Mouse (Mus musculus) forebrain, embryonic 11.5 days (tissue): ENCODE data around the gene Junb. TPM values are rescaled to one million over a fixed set of nuclear protein-coding genes. Genes with fewer than 3 reads are reported as not detected.
A peak's percentile ranks its signal among the peaks of the same experiment; 100 is the strongest.

Experiments used
- ATAC-seq: fragments of 200-750 bp; cut with Nextera tagmentation; replicated peaks from 2 replicates; pipeline ENCODE4 v1.8.0; 2017; ENCODE audit warnings: moderate TSS enrichment; ENCODE audit not compliant: low FRiP score
- DNase-seq: peaks from one replicate; pipeline ENCODE4 v3.0.0-alpha.2; 2017; ENCODE audit warnings: low spot score
- H3K27ac ChIP-seq: fragments of 300-500 bp; sonication (generic); 2 replicates; pipeline ENCODE4 v1.5.1; 2014; ENCODE audit warnings: low read depth, low read length
- H3K27me3 ChIP-seq: fragments of 300-500 bp; sonication (generic); 2 replicates; pipeline ENCODE4 v1.6.1; 2014; ENCODE audit warnings: mild to moderate bottlenecking, low read length, mixed read lengths; ENCODE audit not compliant: control insufficient read depth, insufficient read depth
- H3K36me3 ChIP-seq: fragments of 300-500 bp; sonication (generic); 2 replicates; pipeline ENCODE4 v1.6.1; 2014; ENCODE audit warnings: mild to moderate bottlenecking, low read length, moderate library complexity, mixed read lengths; ENCODE audit not compliant: control insufficient read depth, insufficient read depth
- H3K4me1 ChIP-seq: fragments of 300-500 bp; sonication (generic); replicated peaks from 2 replicates; pipeline ENCODE4 v1.6.1; 2014; ENCODE audit warnings: low read length, mixed read lengths; ENCODE audit not compliant: control insufficient read depth, insufficient read depth
- H3K4me2 ChIP-seq: fragments of 300-500 bp; sonication (generic); 2 replicates; pipeline ENCODE4 v1.6.1; 2014; ENCODE audit warnings: low read depth, mild to moderate bottlenecking, low read length, moderate library complexity, mixed read lengths; ENCODE audit not compliant: severe bottlenecking
- H3K4me3 ChIP-seq: fragments of 300-500 bp; sonication (generic); 2 replicates; pipeline ENCODE4 v1.5.1; 2014; ENCODE audit warnings: low read depth, low read length
- H3K9ac ChIP-seq: fragments of 300-500 bp; sonication (generic); 2 replicates; pipeline ENCODE4 v1.6.1; 2014; ENCODE audit warnings: low read length
- H3K9me3 ChIP-seq: fragments of 300-500 bp; sonication (generic); 2 replicates; pipeline ENCODE4 v1.6.1; 2016; ENCODE audit warnings: low read length, mixed read lengths; ENCODE audit not compliant: control insufficient read depth
- WGBS: fragments of 180-500 bp; shearing (Covaris S2); extraction: QIAGEN DNeasy Blood & Tissue Kit; methylation state at CpG from one replicate; pipeline ENCODE4 v1.1.7; 2014; 5-methylcytosine and 5-hydroxymethylcytosine counted together
- polyA plus RNA-seq: library from polyadenylated mRNA; unstranded; fragments of >200 nt; fragmentation: Nextera tagmentation; extraction: Ambion mirVana; gene quantifications from 2 replicates; pipeline ENCODE4 v1.2.1, GENCODE M21; 2014

Gene Junb
- polyA plus RNA-seq, 1 experiment from 2014 or later = 5.2 TPM

DNA sequence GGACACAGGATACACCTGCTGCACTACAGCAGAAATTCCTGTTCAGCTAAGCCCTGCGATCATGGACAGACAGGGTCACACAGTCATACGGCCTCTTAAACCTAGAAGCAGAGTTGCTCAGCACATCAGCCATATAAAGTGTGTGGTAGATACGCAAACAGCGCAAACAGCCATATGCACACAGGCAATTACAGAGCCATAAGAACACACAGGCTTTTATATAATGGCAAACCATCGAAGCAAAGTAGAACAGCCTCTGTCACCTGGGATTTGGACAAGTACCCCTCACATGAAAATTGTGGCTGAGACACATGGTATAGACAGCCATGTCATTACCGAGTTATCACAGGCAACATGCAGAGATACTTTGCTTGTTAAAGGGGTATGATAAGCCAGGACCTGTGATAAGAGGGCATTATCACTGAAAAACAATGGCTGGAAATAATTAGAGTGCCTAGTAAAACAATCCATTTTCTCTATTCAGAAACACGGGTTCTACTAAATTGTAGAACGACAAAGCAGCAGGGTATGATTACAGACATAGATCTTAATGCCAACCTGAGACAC, 7.9 kb upstream of the Junb start:
- Histone ChIP-seq H3K9ac (peak overlapping the region; percentile 57), H3K27me3 (peaks cover 7% of the 10 kb centered on the region; the same call in 1 of the 2 replicates), H3K4me1 (peaks cover 22% of the 10 kb centered on the region), H3K4me3 (peak overlapping the region; percentile 44), H3K4me2 (peak overlapping the region; percentile 99; the same call in 1 of the 2 replicates), H3K27ac (no peak overlapping the region), H3K36me3 (no peaks in the 10 kb centered on the region), H3K9me3 (no peaks in the 10 kb centered on the region)
- no peak for DNase-seq
- ATAC-seq = no peak
- 41% methylated on average over 8 of the region's 8 CpGs for WGBS

DNA sequence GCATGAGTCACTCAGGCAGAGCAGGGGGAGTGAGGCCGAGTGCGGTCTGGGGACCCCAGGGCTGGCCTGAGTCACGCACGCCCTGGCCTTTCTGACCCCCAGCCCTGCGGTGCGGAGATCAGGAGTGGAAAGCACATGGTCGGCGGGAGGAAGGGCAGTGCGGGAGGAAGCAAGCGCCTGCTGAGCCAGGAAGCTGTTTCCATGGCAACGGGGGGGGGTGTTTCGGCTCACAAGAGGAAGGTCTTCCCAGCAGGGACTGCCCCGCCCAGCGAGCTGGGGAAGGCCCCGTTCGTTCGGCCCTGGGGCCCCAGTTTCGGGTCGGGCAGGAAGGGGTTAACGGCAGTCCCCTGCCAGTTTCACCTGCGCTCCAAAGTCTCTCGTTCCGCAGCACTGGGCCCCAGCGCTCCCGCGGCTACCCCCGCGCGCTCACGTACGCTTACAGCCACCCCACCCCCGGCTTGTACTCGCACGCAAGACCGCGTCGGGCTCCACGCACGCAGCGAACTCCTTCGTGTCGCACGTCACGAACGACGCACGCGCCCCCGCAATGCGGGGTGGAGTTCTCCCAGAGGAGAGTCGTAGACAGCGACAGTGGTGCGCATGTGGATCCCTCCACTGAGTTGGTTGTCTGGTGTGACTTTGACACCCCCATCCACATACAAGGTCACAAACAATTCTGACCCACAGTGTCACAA, 7.3 kb upstream of the Junb start:
- peak overlapping the region; percentile 44 for H3K4me3 ChIP-seq
- no peak overlapping the region for H3K27ac ChIP-seq
- H3K4me1 ChIP-seq = peaks cover 22% of the 10 kb centered on the region
- peaks cover 12% of the 10 kb centered on the region; the same call in 1 of the 2 replicates for H3K27me3 ChIP-seq
- H3K36me3 ChIP-seq = no peaks in the 10 kb centered on the region
- peak; percentile 26 for ATAC-seq
- H3K4me2 ChIP-seq = peak overlapping the region; percentile 99
- peak; percentile 89 for DNase-seq
- no peaks in the 10 kb centered on the region for H3K9me3 ChIP-seq
- peak overlapping the region; percentile 57 for H3K9ac ChIP-seq
- under 1% methylated on average over 51 of the region's 53 CpGs for WGBS

DNA sequence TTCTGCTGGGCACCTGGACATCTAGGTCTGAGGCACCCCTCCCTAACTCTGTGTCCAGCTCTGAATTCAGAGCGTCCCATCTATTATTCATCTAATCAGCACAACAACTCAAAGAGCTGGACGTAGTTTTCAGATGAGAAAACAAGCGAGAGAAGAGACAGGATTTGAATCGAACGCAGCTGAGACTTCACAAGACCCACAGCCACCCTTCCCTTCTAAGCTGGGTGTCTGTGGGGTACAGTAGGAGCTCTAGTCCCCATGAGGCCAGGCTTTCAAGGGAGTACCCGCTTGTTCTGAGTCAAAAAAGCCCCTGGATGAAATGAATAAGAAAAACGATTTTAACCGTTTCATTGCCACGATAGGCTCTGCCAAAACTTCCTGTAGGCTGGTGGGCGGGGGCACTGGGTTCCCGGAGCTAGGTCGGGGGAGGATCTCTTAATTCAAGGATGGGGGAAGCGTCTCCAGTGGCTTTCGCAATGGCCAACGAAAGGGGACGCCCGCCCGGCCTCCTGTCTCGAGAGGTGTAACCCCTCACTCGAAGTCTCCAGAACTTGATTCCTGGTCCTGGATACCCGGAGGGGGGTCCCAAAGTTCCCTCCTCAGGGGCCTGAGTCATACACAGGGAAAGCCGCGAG, 6.6 kb upstream of the Junb start:
- peak overlapping the region; percentile 57 for H3K9ac ChIP-seq
- no peaks in the 10 kb centered on the region for H3K36me3 ChIP-seq
- peak overlapping the region; percentile 44 for H3K4me3 ChIP-seq
- no peak for DNase-seq
- no peak for ATAC-seq
- WGBS = 1% methylated on average over 23 of the region's 23 CpGs
- H3K27ac ChIP-seq = peak overlapping the region; percentile 25; the same call in 1 of the 2 replicates
- H3K27me3 ChIP-seq = peaks cover 18% of the 10 kb centered on the region; the same call in 1 of the 2 replicates
- H3K4me1 ChIP-seq = peaks cover 26% of the 10 kb centered on the region
- no peaks in the 10 kb centered on the region for H3K9me3 ChIP-seq
- peak overlapping the region; percentile 99 for H3K4me2 ChIP-seq

DNA sequence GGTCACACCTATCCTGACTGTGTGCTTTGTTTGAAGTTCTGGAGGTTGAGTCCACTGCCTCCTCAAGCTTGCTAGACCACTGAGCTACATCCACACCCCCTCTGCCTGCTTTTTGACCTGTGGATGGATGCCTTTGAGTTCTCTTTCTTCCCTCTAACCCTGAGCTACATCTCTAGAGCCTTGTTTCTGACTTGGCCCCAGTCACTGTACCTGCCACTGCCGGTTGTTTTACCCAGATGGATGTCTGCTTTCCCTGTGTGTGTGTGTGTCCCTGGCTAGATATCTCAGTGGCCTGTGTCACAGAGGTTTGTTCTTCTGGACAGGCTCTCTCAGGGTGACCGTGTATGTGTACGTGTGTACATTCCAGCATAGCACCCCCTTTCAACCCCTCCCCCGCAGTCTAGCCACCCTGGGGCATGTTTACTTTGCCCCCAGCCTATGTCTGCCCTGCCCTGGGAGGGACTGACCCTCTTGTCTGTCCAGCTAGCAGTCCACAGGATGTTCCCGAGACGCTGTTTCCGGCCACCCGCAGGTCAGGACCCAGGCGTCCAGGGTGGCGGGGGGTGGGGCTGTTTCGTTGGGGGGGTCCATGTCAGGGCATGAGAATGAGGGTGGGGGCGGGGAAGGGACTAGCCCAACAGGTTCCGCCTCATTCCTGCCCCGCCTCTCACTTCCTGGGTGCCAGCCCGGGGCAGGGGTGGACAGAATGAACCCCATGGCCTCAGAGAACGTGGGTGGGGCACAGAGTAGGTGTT, 6.0 kb upstream of the Junb start:
- H3K27me3 ChIP-seq = peaks cover 22% of the 10 kb centered on the region
- no peak overlapping the region for H3K27ac ChIP-seq
- no peak overlapping the region for H3K4me3 ChIP-seq
- ATAC-seq = no peak
- H3K9me3 ChIP-seq = no peaks in the 10 kb centered on the region
- 8% methylated on average over 16 of the region's 16 CpGs for WGBS
- no peaks in the 10 kb centered on the region for H3K36me3 ChIP-seq
- H3K9ac ChIP-seq = 0 out of 2 replicates have a peak overlapping the region, but pooled peaks have one; percentile 9
- peaks cover 28% of the 10 kb centered on the region for H3K4me1 ChIP-seq
- no peak for DNase-seq
- H3K4me2 ChIP-seq = peak overlapping the region; percentile 99; the same call in 1 of the 2 replicates

DNA sequence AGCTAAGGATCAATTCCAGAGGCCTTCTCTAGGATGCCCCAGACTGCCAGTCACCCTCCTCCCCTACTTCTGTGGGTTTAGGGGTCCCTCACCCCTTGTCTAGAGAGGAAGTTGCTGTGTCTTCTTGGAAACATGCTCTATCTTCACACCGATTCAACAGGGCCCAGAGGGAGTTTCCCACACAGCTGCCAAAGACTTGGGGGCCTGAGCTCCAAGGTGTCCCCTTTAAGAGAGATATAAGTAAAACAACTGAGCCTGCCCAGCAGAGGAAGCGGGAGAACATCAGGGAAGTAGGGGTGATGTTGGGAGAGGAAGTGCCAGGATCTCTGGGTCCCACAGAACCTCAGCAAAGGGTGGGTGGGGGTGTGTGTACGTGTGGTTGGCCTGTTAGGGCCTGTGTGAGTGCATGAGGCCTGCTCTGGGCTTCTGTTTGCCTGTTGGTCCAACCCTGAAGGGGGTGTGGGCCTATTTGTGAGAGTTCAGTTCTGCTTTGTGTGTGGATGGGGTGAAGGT, 4.0 kb upstream of the Junb start:
- no peak overlapping the region for H3K4me3 ChIP-seq
- no peak overlapping the region for H3K4me2 ChIP-seq
- WGBS = 71% methylated on average over 3 of the region's 3 CpGs
- no peak for DNase-seq
- H3K9me3 ChIP-seq = no peaks in the 10 kb centered on the region
- no peaks in the 10 kb centered on the region for H3K36me3 ChIP-seq
- no peak overlapping the region for H3K27ac ChIP-seq
- peaks cover 38% of the 10 kb centered on the region for H3K27me3 ChIP-seq
- H3K4me1 ChIP-seq = peaks cover 40% of the 10 kb centered on the region
- H3K9ac ChIP-seq = no peak overlapping the region
- ATAC-seq = no peak

DNA sequence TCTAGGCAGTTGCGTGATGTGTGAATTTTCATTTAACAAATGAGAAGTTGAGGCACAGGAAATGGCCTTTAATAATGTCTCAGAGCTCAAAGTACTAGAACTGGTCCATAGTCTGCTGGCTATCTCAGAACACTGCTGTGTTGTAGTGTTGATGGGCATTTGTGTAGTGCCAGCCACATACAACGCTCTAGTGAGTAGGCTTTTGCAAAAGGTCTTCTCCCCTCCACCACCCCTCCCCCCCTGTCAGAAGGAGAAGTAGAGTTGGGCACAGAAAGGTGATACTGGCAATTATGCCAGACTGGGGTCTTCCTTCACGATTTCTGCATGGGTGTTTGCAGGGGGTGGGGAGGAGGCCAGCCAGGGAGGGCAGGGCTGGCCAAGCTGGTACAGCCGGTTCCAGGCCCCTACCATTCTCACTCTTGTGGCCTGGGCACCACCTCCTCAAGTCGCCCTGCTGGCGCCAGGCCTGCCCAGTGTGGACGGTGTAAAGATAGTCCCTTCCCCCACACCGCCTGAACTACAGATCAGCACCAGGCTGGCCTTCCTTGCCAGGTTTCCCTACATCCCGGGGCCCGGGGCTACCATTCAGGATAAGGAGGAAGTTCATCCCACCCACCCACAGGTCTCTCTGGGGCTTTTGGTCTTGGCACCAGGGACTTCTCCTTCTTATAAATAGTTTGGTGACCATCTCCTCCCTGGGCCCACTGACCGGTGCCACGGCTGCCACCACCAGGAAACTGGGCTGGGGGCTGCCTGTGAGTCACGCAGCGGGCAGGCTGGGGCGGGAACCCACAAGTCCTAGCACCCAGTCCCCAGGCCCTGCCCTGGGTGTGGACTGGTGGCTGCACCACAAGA, 3.4 kb upstream of the Junb start:
- Histone ChIP-seq H3K27ac (no peak overlapping the region), H3K4me3 (no peak overlapping the region), H3K27me3 (peaks cover 45% of the 10 kb centered on the region), H3K4me1 (peaks cover 45% of the 10 kb centered on the region), H3K9me3 (no peaks in the 10 kb centered on the region), H3K4me2 (no peak overlapping the region), H3K36me3 (no peaks in the 10 kb centered on the region), H3K9ac (no peak overlapping the region)
- no peak for DNase-seq
- 85% methylated on average over 15 of the region's 15 CpGs for WGBS
- ATAC-seq = no peak

DNA sequence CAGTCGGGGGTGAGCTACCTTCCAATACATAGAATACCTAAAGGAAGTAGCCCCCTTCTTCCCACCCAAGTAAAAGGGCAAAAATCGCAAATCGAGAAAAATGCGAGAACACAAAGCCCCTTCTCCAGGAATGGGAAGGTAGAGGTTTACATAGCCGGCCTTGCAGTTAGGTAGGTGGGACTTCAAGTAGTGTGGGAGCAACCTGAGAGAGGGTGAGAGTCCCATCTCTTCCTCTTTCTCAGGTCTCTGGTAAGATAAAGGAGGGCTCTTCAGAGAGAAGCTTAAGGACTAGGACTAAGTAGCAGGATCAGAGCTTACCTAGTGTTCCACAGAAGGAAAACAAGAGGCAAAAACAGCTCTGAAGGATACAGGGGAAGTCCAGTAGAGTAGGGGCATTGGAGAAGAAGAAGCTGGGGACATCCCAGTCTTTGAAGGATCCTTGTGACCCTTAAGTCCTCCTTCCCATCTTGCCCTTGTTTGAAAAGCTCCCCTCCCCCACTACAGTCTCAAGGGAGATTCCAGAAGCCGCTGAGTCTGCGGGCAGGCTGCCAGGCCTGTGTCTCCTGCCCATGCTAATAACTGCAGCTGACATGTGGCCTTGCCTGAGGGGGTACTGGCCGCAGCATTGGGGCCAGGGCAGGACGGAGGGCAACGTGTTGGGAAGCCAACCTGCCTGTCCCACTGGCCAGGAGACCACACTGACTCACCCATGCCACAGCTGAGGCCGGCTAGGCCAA, 2.3 kb upstream of the Junb start:
- Histone ChIP-seq H3K36me3 (no peaks in the 10 kb centered on the region), H3K4me2 (no peak overlapping the region), H3K9me3 (no peaks in the 10 kb centered on the region), H3K9ac (no peak overlapping the region), H3K27me3 (peaks cover 40% of the 10 kb centered on the region), H3K27ac (no peak overlapping the region), H3K4me3 (no peak overlapping the region; the same call in 1 of the 2 replicates), H3K4me1 (peaks cover 44% of the 10 kb centered on the region)
- DNase-seq (no peak), ATAC-seq (no peak)
- WGBS = 39% methylated on average over 11 of the region's 11 CpGs
